Mouse (Mus musculus) lung, postnatal 0 days (tissue): ENCODE data around the gene Klhdc8b. TPM values are rescaled to one million over a fixed set of nuclear protein-coding genes. Genes with fewer than 3 reads are reported as not detected.

Experiments used
- ATAC-seq: fragments of 200-750 bp; cut with Nextera tagmentation; 2 replicates; pipeline ENCODE4 v1.8.0; 2017; ENCODE audit warnings: moderate library complexity
- DNase-seq: peaks from one replicate; pipeline ENCODE4 v3.0.0-alpha.2; 2016; ENCODE audit warnings: low spot score
- H3K27ac ChIP-seq: fragments of 300-500 bp; sonication (generic); 2 replicates; pipeline ENCODE4 v1.5.1; 2014; ENCODE audit warnings: antibody characterized with exemption, mild to moderate bottlenecking, low read length, mixed read lengths
- H3K27me3 ChIP-seq: fragments of 300-500 bp; sonication (generic); replicated peaks from 2 replicates; pipeline ENCODE4 v1.6.1; 2014; ENCODE audit warnings: low read length, mixed read lengths; ENCODE audit not compliant: insufficient read depth
- H3K36me3 ChIP-seq: fragments of 300-500 bp; sonication (generic); 2 replicates; pipeline ENCODE4 v1.6.1; 2014; ENCODE audit warnings: low read length, mixed read lengths; ENCODE audit not compliant: insufficient read depth
- H3K4me1 ChIP-seq: fragments of 300-500 bp; sonication (generic); 2 replicates; pipeline ENCODE4 v1.6.1; 2014; ENCODE audit warnings: antibody characterized with exemption, low read depth, low read length, mixed read lengths; ENCODE audit not compliant: insufficient read depth
- H3K4me2 ChIP-seq: fragments of 300-500 bp; sonication (generic); replicated peaks from 2 replicates; pipeline ENCODE4 v1.6.1; 2014; ENCODE audit warnings: low read depth, mild to moderate bottlenecking, low read length, moderate library complexity, mixed read lengths
- H3K4me3 ChIP-seq: fragments of 300-500 bp; sonication (generic); 2 replicates; pipeline ENCODE4 v1.5.1; 2014; ENCODE audit warnings: low read depth, low read length
- H3K9ac ChIP-seq: fragments of 300-500 bp; sonication (generic); replicated peaks from 2 replicates; pipeline ENCODE4 v1.6.1; 2014; ENCODE audit warnings: low read depth, mild to moderate bottlenecking
- H3K9me3 ChIP-seq: fragments of 300-500 bp; sonication (generic); 2 replicates; pipeline ENCODE4 v1.6.1; 2016; ENCODE audit warnings: low read length, mixed read lengths
- CTCF ChIP-seq: IDR thresholded peaks from 2 replicates; pipeline ENCODE4 v1.5.1; 2016; ENCODE audit warnings: antibody characterized with exemption, mild to moderate bottlenecking
- EP300 ChIP-seq: IDR thresholded peaks from 2 replicates; pipeline ENCODE4 v1.6.1; 2016; ENCODE audit warnings: antibody characterized with exemption, mild to moderate bottlenecking, control low read depth
- WGBS: fragments of 180-500 bp; shearing (Covaris S2); extraction: QIAGEN DNeasy Blood & Tissue Kit; methylation state at CpG from one replicate; pipeline ENCODE4 v1.1.7; 2014; 5-methylcytosine and 5-hydroxymethylcytosine counted together
- polyA plus RNA-seq: library from polyadenylated mRNA; unstranded; fragments of >200 nt; fragmentation: Nextera tagmentation; extraction: Ambion mirVana; gene quantifications from 2 replicates; pipeline ENCODE4 v1.2.1, GENCODE M21; 2015

Gene Klhdc8b
- polyA plus RNA-seq, 1 experiment from 2014 or later: 60.5 TPM

DNA sequence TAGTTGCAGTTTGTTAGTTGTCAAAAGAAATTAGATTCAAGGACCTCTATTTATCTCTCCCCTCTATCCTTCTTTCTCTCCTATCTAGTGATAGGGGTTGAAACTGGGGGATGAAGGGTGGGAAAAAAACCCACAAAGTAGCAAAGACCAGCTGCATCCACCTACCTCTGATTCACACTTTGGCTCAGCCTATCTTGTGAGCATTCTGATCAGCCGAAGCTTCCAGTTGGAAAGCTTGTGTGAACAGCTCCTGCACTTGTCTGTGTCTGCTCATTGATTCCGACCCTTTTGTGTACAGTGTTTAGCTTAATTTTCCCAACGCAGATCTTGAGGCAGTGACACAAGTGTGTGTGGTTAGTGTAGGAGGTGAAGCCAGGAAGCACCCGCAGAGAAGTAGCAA is 7.9 kb downstream of the Klhdc8b start:
- Histone ChIP-seq H3K4me2 (no peak overlapping the region), H3K27ac (no peak overlapping the region), H3K9me3 (no peaks in the 10 kb centered on the region), H3K27me3 (no peaks in the 10 kb centered on the region), H3K4me1 (peaks cover 19% of the 10 kb centered on the region; the same call in 1 of the 2 replicates), H3K36me3 (no peaks in the 10 kb centered on the region), H3K4me3 (no peak overlapping the region), H3K9ac (no peak overlapping the region)
- ATAC-seq: no peak
- no peak for TF ChIP-seq EP300
- TF ChIP-seq CTCF: no peak
- WGBS: 68% methylated on average over 4 of the region's 4 CpGs
- no peak for DNase-seq

DNA sequence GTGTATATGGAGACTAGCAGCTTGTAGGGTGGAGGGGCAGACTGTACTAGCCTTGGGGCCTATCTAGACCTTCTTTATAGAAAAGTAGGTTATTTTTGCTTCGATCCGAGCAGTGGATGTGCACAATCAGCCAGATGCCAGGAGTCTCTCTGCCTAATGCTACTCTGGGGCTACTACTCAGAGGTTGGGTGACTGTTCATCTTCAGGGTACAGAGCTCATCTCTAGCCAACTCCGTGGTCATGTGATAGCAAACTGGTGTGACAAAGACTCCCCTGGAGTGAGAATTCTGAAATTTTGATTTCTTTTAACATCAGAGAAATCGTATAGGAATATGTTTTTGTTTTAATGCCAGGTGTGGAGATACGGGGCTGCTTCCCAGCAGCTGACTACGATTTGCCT is 8.5 kb downstream of the Klhdc8b start:
- Histone ChIP-seq H3K4me2 (peak overlapping the region; percentile 98), H3K27ac (no peak overlapping the region), H3K4me3 (peak overlapping the region; percentile 59), H3K36me3 (0 out of 2 replicates have a peak, but pooled peaks cover 3% of the 10 kb centered on the region), H3K27me3 (no peaks in the 10 kb centered on the region), H3K9me3 (no peaks in the 10 kb centered on the region), H3K9ac (peak overlapping the region; percentile 60; the same call in 1 of the 2 replicates), H3K4me1 (peaks cover 19% of the 10 kb centered on the region; the same call in 1 of the 2 replicates)
- WGBS: 42% methylated on average over 6 of the region's 6 CpGs
- DNase-seq (no peak), ATAC-seq (peak; percentile 5; the same call in 1 of the 2 replicates)
- TF ChIP-seq CTCF (no peak), EP300 (no peak)

DNA sequence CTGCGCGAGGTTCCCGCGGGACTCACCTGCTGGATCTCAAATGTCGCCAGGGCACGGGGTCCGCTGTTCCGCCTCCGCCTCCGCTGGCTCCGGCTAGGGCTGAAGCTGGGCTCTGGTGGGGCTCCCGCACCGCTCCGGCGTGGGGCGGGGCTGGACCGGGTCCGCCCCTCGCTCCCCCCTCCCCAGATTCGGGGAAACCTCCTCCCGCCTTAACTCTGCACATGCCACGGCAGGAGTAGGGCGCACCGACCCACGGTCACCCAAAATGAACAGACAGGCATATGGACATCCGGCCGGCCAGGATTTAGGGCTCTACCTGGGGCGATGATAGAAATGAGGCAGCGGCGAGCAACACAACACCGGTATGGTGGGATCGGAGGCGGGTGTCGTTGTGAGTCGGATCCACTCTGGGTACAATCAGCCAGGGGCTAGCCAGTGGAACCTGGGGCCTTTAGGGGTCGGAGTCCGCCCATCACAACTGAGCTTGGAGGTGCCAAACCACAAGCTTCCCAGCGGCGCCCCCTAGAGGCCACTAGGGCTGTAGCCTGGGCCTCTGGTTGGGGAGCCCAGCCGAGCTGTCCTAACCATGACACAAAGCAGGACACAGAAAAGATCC is 9.0 kb downstream of the Klhdc8b start:
- Histone ChIP-seq H3K27ac (peak overlapping the region; percentile 57), H3K4me2 (peak overlapping the region; percentile 98), H3K36me3 (0 out of 2 replicates have a peak, but pooled peaks cover 3% of the 10 kb centered on the region), H3K27me3 (no peaks in the 10 kb centered on the region), H3K9me3 (no peaks in the 10 kb centered on the region), H3K4me1 (peaks cover 19% of the 10 kb centered on the region; the same call in 1 of the 2 replicates), H3K9ac (peak overlapping the region; percentile 60), H3K4me3 (peak overlapping the region; percentile 59)
- peak; percentile 90 for TF ChIP-seq CTCF
- TF ChIP-seq EP300: no peak
- WGBS: 1% methylated on average over 39 of the region's 40 CpGs
- DNase-seq (peak; percentile 90), ATAC-seq (peak; percentile 88)

DNA sequence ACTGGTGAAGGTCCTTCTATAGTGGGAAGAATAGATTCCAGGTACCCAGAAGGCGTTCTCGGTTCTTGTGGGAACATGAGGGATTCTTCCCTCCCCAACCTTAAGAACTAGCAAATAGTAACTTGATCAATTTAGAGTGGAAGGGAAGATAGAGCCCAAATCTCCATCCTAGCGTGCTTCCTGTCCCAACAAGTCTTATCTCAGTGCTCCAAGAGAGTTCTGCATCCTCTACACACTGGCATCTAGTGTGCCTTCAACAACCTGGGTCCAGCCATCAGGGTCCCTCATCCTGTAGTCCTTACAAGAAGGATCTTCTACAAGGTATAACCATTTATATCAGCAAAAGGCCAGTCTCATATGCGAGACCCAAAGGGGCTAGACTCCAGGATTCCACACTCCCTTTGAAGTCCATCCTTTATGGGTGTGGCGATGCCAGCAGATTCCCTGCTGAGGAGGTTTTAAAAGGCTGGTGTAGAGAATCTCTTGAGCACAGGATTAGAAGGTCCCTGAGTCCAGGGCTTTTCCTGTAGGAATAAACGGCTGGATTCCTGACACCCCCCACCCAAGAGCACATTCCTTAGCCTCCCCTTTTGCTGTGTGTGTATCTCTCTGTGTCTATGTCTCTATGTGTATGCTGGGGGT is 9.7 kb downstream of the Klhdc8b start:
- H3K9ac ChIP-seq: peak overlapping the region; percentile 60
- 40% methylated on average over 6 of the region's 6 CpGs for WGBS
- no peak overlapping the region for H3K27ac ChIP-seq
- no peaks in the 10 kb centered on the region for H3K9me3 ChIP-seq
- TF ChIP-seq CTCF: no peak
- TF ChIP-seq EP300: no peak
- peak overlapping the region; percentile 98 for H3K4me2 ChIP-seq
- DNase-seq: no peak
- no peaks in the 10 kb centered on the region for H3K27me3 ChIP-seq
- peaks cover 19% of the 10 kb centered on the region; the same call in 1 of the 2 replicates for H3K4me1 ChIP-seq
- no peak for ATAC-seq
- peak overlapping the region; percentile 59 for H3K4me3 ChIP-seq
- H3K36me3 ChIP-seq: 0 out of 2 replicates have a peak, but pooled peaks cover 3% of the 10 kb centered on the region

DNA sequence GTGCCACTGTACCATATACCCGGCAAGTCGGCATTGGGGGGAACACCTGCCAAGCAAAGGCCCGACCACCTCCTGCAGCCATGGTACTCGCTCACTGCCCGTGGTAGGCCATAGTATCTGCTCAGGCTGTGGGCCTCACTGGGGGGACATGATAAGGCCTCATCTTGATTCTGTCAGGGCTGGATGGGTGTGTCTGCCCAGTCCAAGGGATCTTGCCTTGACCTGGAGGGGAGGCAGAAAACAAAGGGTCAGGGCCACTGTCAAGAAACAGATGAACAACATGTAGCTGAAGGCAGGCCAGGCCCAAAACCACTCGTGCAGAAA is 10.2 kb downstream of the Klhdc8b start:
- H3K9ac ChIP-seq: no peak overlapping the region
- H3K4me2 ChIP-seq: 0 out of 2 replicates have a peak overlapping the region, but pooled peaks have one; percentile 98

More for the DNA sequence above, 10.2 kb downstream of the Klhdc8b start:
- Histone ChIP-seq H3K27ac (no peak overlapping the region), H3K36me3 (0 out of 2 replicates have a peak, but pooled peaks cover 3% of the 10 kb centered on the region), H3K9me3 (no peaks in the 10 kb centered on the region), H3K4me1 (peaks cover 19% of the 10 kb centered on the region; the same call in 1 of the 2 replicates), H3K27me3 (no peaks in the 10 kb centered on the region), H3K4me3 (no peak overlapping the region)
- no peak for TF ChIP-seq CTCF
- TF ChIP-seq EP300: no peak
- no peak for DNase-seq
- ATAC-seq: no peak
- WGBS: 72% methylated on average over 6 of the region's 6 CpGs
